Mouse (Mus musculus): ENCODE results near the gene Pola2. TPM values are rescaled to one million over a fixed set of nuclear protein-coding genes. Genes with fewer than 3 reads are reported as not detected.

The Pola2 gene
- total RNA-seq (2015) (36.9 and 37.7 TPM in 2 replicates), total RNA-seq (2017) (29.0 and 33.7 TPM in 2 replicates)

- peak; percentile 83 for ATAC-seq (ENCODE audit: poor library complexity, severe bottlenecking)
Observed at GRCm38 (mm10) chr19:5963883-5964562, at the start of gene Pola2. Gene Pola2, minus strand, starts transcription at chr19:5964202.

DNA sequence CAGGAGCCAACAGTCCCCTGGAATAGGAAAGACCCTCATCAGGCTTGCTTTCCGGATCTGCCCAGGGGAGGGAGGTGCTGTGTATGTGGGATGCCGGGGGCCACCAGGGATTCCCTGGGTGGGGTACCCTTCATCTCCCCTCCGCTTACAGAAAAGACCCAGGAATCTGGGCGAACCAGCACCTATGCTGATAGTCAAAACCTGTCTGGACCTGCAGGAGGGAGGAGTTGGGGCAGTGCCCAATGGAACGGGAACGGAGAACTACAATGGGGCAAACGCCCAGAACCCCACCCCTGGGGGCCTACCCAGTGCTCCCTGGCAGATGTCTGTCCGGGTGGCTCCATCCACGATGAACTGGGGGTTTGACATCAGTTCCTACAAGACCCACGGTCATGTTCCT lies 49.7 kb upstream of the Pola2 start:
- ATAC-seq (ENCODE audit: poor library complexity, severe bottlenecking), result no peak

GRCm38 (mm10) chr19:6009137-6009536 lies 45.1 kb upstream of the Pola2 start:
- no peak for ATAC-seq (ENCODE audit: poor library complexity, severe bottlenecking)

DNA sequence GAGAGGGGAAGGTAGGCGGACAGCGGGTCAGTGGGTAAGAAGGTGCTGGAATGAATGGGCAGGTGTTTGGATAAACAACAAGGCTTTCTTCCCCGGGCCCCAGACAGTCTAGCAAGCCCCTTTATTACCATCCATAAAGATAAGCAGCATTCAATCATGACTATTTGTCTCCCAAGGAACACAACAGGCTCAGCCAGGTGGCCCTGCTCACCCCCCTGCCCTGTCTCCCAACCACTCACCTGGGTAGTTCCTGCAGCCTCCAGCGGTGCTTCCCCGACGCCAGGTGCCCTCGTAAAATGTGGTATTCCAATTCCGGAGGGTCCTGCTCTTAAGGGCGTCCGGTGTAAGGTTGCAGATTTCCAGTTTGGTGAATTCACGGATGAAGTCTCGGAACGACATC lies 43.0 kb upstream of the Pola2 start:
- ATAC-seq (ENCODE audit: poor library complexity, severe bottlenecking), result no peak

DNA sequence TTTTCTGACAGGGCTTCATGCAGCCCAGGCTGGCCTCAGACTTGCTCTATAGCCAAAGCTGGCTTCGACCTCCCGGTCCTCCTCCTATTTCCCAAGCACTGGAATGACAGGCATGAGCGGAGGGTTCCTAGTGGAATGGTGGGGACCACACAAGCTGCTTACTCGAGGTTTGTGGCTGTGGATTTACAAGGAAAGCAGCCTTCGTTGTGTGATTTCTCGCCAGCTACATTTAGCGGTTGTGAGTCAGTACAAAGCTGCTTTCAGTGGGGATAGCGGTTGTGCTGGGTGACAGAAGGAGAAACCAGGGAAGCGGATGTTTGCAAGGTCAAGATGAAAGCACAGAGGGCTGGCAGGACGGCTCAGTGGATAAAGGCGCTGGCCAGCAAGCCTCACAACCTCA lies 41.5 kb upstream of the Pola2 start:
- no peak for ATAC-seq (ENCODE audit: poor library complexity, severe bottlenecking)

GRCm38 (mm10) chr19:5999969-6000368 lies 36.0 kb upstream of the Pola2 start:
- ATAC-seq (ENCODE audit: poor library complexity, severe bottlenecking), result no peak

GRCm38 (mm10) chr19:5998180-5998579 lies 34.2 kb upstream of the Pola2 start:
- no peak for ATAC-seq (ENCODE audit: poor library complexity, severe bottlenecking)

DNA sequence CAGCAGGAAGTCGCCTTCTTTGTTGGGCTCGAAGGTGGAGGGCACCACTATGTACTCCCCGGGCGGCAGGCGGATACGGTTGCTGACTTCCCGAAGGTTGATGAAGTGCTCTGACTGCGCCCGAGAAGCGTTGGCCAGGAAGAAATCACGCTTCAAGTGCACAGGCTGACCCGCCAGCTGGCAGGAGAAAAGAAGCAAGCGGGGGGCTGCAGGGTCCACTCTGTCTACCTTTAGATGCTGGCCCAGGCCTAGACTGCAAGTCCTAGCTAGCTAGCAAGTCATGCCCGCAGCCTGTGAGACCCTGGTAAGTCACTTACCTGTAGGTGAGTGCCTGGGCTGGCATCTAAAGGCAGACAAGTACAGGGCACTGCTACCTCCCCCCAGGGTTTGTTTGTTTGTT lies 30.7 kb upstream of the Pola2 start:
- ATAC-seq (ENCODE audit: poor library complexity, severe bottlenecking), result no peak

DNA sequence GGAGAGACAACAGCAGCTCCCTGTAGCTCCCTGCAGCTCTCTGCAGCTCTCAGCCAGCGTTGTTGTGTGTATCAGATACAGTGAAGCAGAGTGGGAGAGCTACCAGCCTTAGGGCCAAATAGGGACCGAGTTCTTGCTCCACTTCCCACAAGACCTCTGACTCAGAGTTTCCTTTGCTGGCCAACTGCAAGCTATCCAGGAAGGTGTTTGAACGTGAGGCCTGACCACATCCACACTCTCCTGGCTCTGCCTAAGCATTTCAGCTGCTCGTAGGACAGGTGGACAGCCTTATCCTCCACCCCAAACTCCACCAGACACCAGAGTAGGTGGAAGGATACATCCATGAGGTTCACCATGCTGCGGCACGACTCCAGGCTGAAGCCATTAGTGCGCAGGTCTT lies 28.0 kb upstream of the Pola2 start:
- peak; percentile 75 for ATAC-seq (ENCODE audit: poor library complexity, severe bottlenecking)

DNA sequence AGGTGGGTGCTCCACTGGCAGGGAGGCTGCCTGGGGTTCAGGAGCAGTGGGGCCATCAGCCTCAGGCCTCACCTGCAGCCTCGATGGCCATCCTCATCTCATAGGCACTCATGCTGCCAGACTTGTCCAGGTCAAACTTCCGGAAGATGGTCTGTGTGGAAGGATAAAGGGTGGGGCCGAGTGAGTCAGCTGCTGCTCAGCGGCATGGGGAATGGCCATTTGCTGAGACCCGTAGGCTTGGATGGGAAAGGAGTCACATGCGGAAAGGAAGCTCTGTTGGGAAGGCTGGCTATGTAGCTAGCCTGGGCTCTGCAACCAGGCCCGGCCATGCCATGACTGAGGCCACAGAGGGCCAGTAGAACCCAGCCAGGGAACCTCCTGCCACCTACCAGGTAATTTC lies 27.5 kb upstream of the Pola2 start:
- ATAC-seq (ENCODE audit: poor library complexity, severe bottlenecking), result 0 out of 2 replicates have a peak, but pooled peaks have one; percentile 13

DNA sequence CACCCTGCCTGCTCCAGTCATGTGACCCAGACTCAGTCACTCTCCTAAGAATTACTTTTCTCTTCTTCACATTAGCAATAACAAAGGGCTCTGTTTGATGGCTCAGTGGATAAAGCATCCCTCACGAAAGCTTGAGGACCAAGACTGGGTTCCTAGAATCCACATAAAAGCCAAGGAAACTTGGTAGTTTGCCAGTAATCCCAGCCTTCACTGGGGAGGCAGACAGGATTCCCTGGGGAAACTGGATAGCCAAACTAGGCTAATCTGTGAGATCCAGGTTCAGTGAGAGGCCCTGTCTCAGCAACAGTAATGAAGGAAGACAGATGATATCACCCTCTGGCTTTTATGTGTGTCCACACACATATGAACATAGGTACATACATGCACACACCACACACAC lies 26.9 kb upstream of the Pola2 start:
- ATAC-seq (ENCODE audit: poor library complexity, severe bottlenecking), result no peak

- no peak for ATAC-seq (ENCODE audit: poor library complexity, severe bottlenecking)
Observed at GRCm38 (mm10) chr19:5990033-5990432, 26.0 kb upstream of the Pola2 start.

- no peak for ATAC-seq (ENCODE audit: poor library complexity, severe bottlenecking)
Observed at GRCm38 (mm10) chr19:5989585-5989984, 25.6 kb upstream of the Pola2 start.

DNA sequence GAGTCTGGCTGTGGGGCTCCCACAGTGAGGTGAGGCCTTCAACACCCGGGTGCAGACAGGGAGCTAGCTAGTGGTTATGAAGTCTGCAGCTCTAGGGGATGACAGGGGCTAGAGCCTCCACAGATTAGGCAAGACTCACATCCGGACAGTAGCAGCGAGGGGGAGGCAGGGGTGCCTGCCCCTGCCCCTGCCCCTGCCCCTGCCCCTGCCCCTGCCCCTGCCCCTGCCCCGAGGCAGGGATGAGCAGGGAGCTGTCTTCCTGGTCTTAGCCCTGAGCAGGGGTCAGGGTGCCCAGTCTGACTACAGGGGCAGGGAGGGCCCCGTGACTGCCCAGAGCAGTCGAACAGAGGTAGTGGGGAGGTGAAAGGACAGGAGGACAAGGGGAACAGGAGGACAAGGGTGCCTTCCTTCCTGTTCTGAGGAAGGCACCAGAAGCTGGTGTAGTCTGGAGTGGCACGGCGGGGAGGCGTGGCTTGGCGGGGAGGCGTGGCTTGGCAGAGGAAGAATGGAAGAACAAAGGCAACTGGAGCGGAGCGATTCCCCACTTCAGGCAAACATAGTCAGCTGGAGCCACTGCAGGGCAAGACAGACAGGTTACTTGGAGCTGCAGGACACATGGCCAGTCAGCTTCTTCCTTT lies 24.9 kb upstream of the Pola2 start:
- ATAC-seq (ENCODE audit: poor library complexity, severe bottlenecking), result peak; percentile 92

GRCm38 (mm10) chr19:5988027-5988814 lies 24.2 kb upstream of the Pola2 start:
- no peak for ATAC-seq (ENCODE audit: poor library complexity, severe bottlenecking)

GRCm38 (mm10) chr19:5986043-5986442 lies 22.0 kb upstream of the Pola2 start, which contains the start of gene Slc22a20:
Gene Slc22a20, minus strand, starts transcription at chr19:5986143.
- no peak for ATAC-seq (ENCODE audit: poor library complexity, severe bottlenecking)

- no peak for ATAC-seq (ENCODE audit: poor library complexity, severe bottlenecking)
Observed at GRCm38 (mm10) chr19:5980477-5980876, 16.5 kb upstream of the Pola2 start.

GRCm38 (mm10) chr19:5977717-5978116 lies 13.7 kb upstream of the Pola2 start:
- no peak for ATAC-seq (ENCODE audit: poor library complexity, severe bottlenecking)

- ATAC-seq (ENCODE audit: poor library complexity, severe bottlenecking), result no peak
Observed at GRCm38 (mm10) chr19:5975676-5976075, 11.7 kb upstream of the Pola2 start.

DNA sequence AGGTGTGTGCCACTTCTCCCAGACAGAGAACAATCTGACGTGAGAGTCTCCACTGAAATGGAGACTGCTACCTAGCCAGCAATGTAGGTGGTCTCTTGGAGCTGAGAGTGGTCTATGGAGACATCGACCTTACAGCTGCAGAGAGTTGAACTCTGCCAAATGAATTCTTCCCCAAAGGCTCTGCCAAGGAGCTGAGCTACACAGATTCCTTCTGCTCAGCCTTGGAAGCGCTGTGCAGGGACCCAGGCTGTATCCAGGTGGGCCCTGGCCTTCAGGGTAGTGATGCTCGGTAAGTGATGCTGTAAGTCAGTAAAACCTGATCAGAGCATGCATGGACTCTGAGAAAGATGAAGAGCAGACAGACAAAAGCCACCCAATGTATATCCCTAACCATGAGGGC lies 11.1 kb upstream of the Pola2 start:
- ATAC-seq (ENCODE audit: poor library complexity, severe bottlenecking), result no peak

GRCm38 (mm10) chr19:5967664-5968063 lies 3.7 kb upstream of the Pola2 start:
- ATAC-seq (ENCODE audit: poor library complexity, severe bottlenecking), result no peak

DNA sequence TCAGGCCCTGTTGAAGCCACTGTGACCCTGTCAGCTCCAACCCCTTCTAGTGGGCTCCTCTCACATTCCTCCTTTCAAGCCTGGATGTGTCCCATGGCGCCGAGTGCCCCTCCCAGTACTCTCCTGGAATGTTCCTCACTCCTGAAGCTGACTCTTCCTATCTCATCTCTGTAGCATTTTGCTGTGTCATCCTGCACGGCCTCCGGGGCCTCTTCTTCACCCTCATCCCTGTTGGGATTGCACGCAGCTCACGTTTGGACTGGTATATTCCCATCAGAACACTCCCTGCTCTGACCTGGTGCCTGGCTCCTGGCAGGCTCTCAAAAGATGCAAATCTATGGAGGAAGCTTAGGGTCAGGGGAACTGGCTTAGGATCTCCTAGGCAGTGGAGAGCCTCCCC lies 2.8 kb upstream of the Pola2 start:
- ATAC-seq (ENCODE audit: poor library complexity, severe bottlenecking), result no peak
